Mouse (Mus musculus): ENCODE measurements around the gene Orai1. TPM values are rescaled to one million over a fixed set of nuclear protein-coding genes. Genes with fewer than 3 reads are reported as not detected.
A peak's percentile ranks its signal among the peaks of the same experiment; 100 is the strongest.

Orai1 gene
- polyA plus RNA-seq, 1 experiment from 2014 or later, result 10.0 TPM

DNA sequence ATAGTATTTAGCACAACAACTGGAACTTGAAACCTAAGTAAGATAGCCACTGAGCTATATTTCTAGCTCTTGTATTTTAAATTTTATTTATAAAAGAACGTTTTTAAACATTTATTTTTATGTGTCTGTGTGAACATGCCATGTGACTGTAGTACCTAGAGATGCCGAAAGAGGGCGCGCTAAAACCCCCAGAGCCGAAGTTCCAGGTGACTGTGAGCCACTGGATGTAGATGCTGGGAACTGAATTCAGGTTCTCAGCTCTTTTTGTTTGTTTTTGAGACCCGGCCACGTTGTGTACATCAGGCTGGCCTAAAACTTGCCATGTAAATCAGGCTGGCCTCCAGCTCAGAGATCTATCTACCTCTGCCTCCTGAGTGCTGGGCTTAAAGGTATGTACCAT is 29.0 kb downstream of the Orai1 start:
- Histone ChIP-seq H3K9ac (ENCODE audit: low read length) (no peak overlapping the region), H3K36me3 (ENCODE audit: control insufficient read depth, insufficient read depth, low read length) (no peaks in the 10 kb centered on the region), H3K4me2 (ENCODE audit: low read depth, severe bottlenecking) (no peak overlapping the region), H3K9me3 (ENCODE audit: control insufficient read depth, low read length) (no peaks in the 10 kb centered on the region), H3K4me3 (ENCODE audit: low read depth, low read length) (no peak overlapping the region), H3K4me1 (ENCODE audit: control insufficient read depth, insufficient read depth, low read length) (no peaks in the 10 kb centered on the region), H3K27ac (replicated peaks; ENCODE audit: low read depth, low read length) (no peak overlapping the region), H3K27me3 (ENCODE audit: control insufficient read depth, insufficient read depth, low read length) (no peaks in the 10 kb centered on the region)
- WGBS, result 22% methylated on average over 7 of the region's 7 CpGs
- peak; percentile 59 for DNase-seq (ENCODE audit: low spot score)
- ATAC-seq (ENCODE audit: insufficient number of reproducible peaks, low FRiP score, low TSS enrichment, low read depth), result no peak

DNA sequence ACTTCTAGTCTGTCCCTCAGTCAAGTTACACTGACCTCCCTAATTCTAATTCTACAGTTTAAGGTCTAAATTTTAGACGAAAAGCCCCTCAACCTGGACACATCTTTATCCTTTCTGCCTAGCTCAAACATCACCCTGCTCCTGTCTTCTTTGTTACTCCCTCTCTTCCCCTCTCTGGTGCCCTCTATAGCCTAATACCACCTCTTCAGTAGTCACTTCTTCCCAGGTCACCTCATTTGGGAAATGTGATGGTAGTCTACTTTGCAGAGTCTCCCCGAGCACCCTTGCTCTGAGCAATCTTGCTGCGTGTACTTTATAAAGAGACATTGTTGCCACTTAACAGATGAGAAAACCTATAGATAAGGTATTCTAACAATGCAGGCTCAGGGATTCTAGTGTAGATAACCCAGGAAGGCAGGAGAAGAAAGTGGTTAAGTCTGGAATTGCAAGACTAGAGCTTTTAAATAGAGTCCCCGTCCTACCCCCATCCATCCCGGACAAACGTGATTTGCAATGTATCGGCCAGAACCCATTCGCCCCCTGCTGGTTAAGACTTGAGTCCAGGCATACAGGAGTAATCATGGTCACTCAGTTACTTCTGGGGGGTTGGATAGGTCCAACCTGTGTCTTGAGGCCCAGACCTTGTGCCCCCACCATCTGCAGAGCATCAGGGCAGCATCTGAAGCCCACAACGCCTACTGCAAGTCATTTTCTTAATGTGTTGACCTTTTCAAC is 30.9 kb downstream of the Orai1 start:
- no peak for ATAC-seq (ENCODE audit: insufficient number of reproducible peaks, low FRiP score, low TSS enrichment, low read depth)
- Histone ChIP-seq H3K4me2 (ENCODE audit: low read depth, severe bottlenecking) (no peak overlapping the region), H3K9ac (ENCODE audit: low read length) (no peak overlapping the region), H3K27ac (replicated peaks; ENCODE audit: low read depth, low read length) (no peak overlapping the region), H3K9me3 (ENCODE audit: control insufficient read depth, low read length) (no peaks in the 10 kb centered on the region), H3K4me3 (ENCODE audit: low read depth, low read length) (no peak overlapping the region), H3K4me1 (ENCODE audit: control insufficient read depth, insufficient read depth, low read length) (no peaks in the 10 kb centered on the region), H3K36me3 (ENCODE audit: control insufficient read depth, insufficient read depth, low read length) (no peaks in the 10 kb centered on the region), H3K27me3 (ENCODE audit: control insufficient read depth, insufficient read depth, low read length) (no peaks in the 10 kb centered on the region)
- 33% methylated on average over 9 of the region's 9 CpGs for whole genome bisulfite sequencing
- DNase-seq (ENCODE audit: low spot score), result peak; percentile 75

- ATAC-seq (ENCODE audit: insufficient number of reproducible peaks, low FRiP score, low TSS enrichment, low read depth) (no peak), DNase-seq (ENCODE audit: low spot score) (no peak)
- Histone ChIP-seq H3K9ac (ENCODE audit: low read length) (no peak within 1 kb of the TSS), H3K36me3 (ENCODE audit: control insufficient read depth, insufficient read depth, low read length) (no peaks in the 10 kb centered on the region), H3K27ac (replicated peaks; ENCODE audit: low read depth, low read length) (no peak within 1 kb of the TSS), H3K4me2 (ENCODE audit: low read depth, severe bottlenecking) (no peak within 1 kb of the TSS), H3K27me3 (ENCODE audit: control insufficient read depth, insufficient read depth, low read length) (no peaks in the 10 kb centered on the region), H3K4me3 (ENCODE audit: low read depth, low read length) (no peak within 1 kb of the TSS), H3K4me1 (ENCODE audit: control insufficient read depth, insufficient read depth, low read length) (no peaks in the 10 kb centered on the region), H3K9me3 (ENCODE audit: control insufficient read depth, low read length) (no peaks in the 10 kb centered on the region)
- 71% methylated on average over 3 of the region's 3 CpGs for WGBS
Observed at GRCm38 (mm10) chr5:123046916-123047315, 32.0 kb downstream of the Orai1 start, which contains the start of gene Morn3. Morn3 (minus strand) TSS chr5:123047016.

DNA sequence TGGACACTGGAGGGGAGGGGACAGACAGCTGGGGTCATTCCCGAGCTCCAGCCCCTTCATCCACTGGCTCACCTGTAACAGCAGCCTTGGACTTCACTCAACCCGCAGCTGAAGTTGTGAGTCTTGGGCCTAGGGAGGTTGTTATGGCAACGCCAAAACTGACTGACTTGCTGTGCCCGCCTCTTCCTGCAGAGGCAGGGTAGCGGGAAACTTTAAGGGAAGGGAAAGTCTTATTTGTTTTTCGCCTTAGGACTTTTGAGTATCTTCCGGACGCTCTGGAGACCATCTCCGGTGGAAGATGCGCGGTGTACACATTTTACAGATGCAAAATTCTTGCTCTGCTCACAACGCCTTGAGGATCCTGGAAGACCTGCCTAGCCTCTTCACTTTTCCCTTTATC is 34.4 kb downstream of the Orai1 start:
- WGBS, result 4% methylated on average over 12 of the region's 12 CpGs
- H3K4me1 ChIP-seq (ENCODE audit: control insufficient read depth, insufficient read depth, low read length), result no peaks in the 10 kb centered on the region
- H3K27ac ChIP-seq (replicated peaks; ENCODE audit: low read depth, low read length), result 0 out of 2 replicates have a peak overlapping the region, but pooled peaks have one; percentile 22
- no peak for ATAC-seq (ENCODE audit: insufficient number of reproducible peaks, low FRiP score, low TSS enrichment, low read depth)
- H3K36me3 ChIP-seq (ENCODE audit: control insufficient read depth, insufficient read depth, low read length), result no peaks in the 10 kb centered on the region
- peak overlapping the region; percentile 9; the same call in 1 of the 2 replicates for H3K4me3 ChIP-seq (ENCODE audit: low read depth, low read length)
- no peaks in the 10 kb centered on the region for H3K27me3 ChIP-seq (ENCODE audit: control insufficient read depth, insufficient read depth, low read length)
- no peaks in the 10 kb centered on the region for H3K9me3 ChIP-seq (ENCODE audit: control insufficient read depth, low read length)
- H3K9ac ChIP-seq (ENCODE audit: low read length), result peak overlapping the region; percentile 22; the same call in 1 of the 2 replicates
- peak; percentile 73 for DNase-seq (ENCODE audit: low spot score)
- H3K4me2 ChIP-seq (ENCODE audit: low read depth, severe bottlenecking), result peak overlapping the region; percentile 42

- no peaks in the 10 kb centered on the region for H3K4me1 ChIP-seq (ENCODE audit: control insufficient read depth, insufficient read depth, low read length)
- H3K4me3 ChIP-seq (ENCODE audit: low read depth, low read length), result no peak overlapping the region
- H3K27ac ChIP-seq (replicated peaks; ENCODE audit: low read depth, low read length), result no peak overlapping the region
- ATAC-seq (ENCODE audit: insufficient number of reproducible peaks, low FRiP score, low TSS enrichment, low read depth), result no peak
- no peak for DNase-seq (ENCODE audit: low spot score)
- no peaks in the 10 kb centered on the region for H3K9me3 ChIP-seq (ENCODE audit: control insufficient read depth, low read length)
- no peak overlapping the region for H3K9ac ChIP-seq (ENCODE audit: low read length)
- H3K4me2 ChIP-seq (ENCODE audit: low read depth, severe bottlenecking), result no peak overlapping the region
- 83% methylated on average over 9 of the region's 9 CpGs for WGBS
- H3K36me3 ChIP-seq (ENCODE audit: control insufficient read depth, insufficient read depth, low read length), result no peaks in the 10 kb centered on the region
- no peaks in the 10 kb centered on the region for H3K27me3 ChIP-seq (ENCODE audit: control insufficient read depth, insufficient read depth, low read length)
Observed at GRCm38 (mm10) chr5:123050918-123051317, 36.0 kb downstream of the Orai1 start.

DNA sequence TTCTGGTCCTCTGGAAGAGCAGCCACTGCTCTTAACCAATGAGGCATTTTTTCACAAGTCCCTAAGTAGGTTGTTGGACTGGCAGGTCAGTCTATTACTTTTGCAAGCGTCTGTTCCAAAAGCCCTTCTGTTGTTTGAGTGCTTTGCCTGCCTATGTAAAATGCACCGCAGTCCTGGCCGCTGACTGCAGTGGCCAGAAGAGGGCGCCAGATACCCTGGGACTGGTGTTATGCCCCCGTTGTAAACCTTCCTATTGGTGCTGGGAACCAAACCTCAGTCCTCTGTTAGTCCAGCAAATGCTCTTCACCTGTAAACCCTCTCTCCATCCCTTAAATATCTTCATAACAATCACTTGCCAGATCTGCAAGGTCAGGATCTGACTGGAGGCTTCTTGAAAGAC is 36.9 kb downstream of the Orai1 start:
- Histone ChIP-seq H3K9ac (ENCODE audit: low read length) (no peak overlapping the region), H3K27me3 (ENCODE audit: control insufficient read depth, insufficient read depth, low read length) (no peaks in the 10 kb centered on the region), H3K4me2 (ENCODE audit: low read depth, severe bottlenecking) (no peak overlapping the region), H3K9me3 (ENCODE audit: control insufficient read depth, low read length) (no peaks in the 10 kb centered on the region), H3K4me3 (ENCODE audit: low read depth, low read length) (no peak overlapping the region), H3K36me3 (ENCODE audit: control insufficient read depth, insufficient read depth, low read length) (no peaks in the 10 kb centered on the region), H3K27ac (replicated peaks; ENCODE audit: low read depth, low read length) (no peak overlapping the region), H3K4me1 (ENCODE audit: control insufficient read depth, insufficient read depth, low read length) (no peaks in the 10 kb centered on the region)
- DNase-seq (ENCODE audit: low spot score), result no peak
- WGBS, result 83% methylated on average over 5 of the region's 5 CpGs
- ATAC-seq (ENCODE audit: insufficient number of reproducible peaks, low FRiP score, low TSS enrichment, low read depth), result no peak

DNA sequence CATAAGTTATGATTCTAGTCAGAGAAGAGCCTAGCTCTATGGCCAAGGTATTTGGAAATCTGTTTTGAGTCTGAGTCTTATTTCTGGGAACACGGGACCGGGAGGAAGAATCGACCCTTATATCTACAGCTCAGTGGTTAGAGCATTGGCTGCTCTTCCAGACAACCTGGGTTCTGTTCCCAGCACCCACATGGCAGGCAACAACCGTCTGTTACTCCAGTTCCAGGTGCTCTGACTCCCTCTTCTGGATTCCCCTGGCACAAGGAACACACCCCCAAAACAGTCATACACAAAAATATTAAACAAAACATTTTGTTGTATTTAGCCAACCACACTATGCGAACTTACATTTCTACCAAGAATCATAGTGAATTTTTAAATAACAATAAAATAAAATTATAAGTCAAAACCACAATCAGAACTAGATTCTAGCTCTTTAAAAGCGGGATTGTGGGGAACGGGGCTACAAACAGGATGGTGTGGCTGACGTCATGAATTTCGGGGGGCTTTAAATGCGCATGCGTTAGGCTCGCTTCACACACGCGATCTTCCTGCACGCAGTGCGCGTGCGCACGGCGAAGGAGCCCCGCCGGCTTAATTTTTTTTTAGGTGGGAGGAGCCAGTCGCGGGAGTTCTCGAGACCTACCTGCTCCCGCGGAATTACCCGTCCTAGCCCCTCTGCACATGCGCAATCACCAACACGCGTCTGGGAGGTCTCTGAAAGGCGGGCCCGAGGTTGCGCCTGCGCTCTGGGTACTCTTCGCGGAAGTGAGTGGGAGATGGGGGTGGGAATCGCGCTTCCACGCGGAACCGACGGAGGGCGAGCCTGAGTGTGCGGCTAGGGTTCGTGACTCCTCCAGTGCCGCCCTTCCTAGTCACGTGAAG is 42.7 kb downstream of the Orai1 start:
- H3K36me3 ChIP-seq (ENCODE audit: control insufficient read depth, insufficient read depth, low read length), result no peaks in the 10 kb centered on the region
- DNase-seq (ENCODE audit: low spot score) (peak; percentile 100), ATAC-seq (ENCODE audit: insufficient number of reproducible peaks, low FRiP score, low TSS enrichment, low read depth) (peak; percentile 84)
- peak overlapping the region; percentile 31; the same call in 1 of the 2 replicates for H3K4me2 ChIP-seq (ENCODE audit: low read depth, severe bottlenecking)
- WGBS, result 8% methylated on average over 48 of the region's 48 CpGs
- no peak overlapping the region; the same call in 1 of the 2 replicates for H3K9ac ChIP-seq (ENCODE audit: low read length)
- no peaks in the 10 kb centered on the region for H3K9me3 ChIP-seq (ENCODE audit: control insufficient read depth, low read length)
- H3K4me3 ChIP-seq (ENCODE audit: low read depth, low read length), result peak overlapping the region; percentile 20
- no peak overlapping the region for H3K27ac ChIP-seq (replicated peaks; ENCODE audit: low read depth, low read length)
- peaks cover 10% of the 10 kb centered on the region for H3K4me1 ChIP-seq (ENCODE audit: control insufficient read depth, insufficient read depth, low read length)
- no peaks in the 10 kb centered on the region for H3K27me3 ChIP-seq (ENCODE audit: control insufficient read depth, insufficient read depth, low read length)

DNA sequence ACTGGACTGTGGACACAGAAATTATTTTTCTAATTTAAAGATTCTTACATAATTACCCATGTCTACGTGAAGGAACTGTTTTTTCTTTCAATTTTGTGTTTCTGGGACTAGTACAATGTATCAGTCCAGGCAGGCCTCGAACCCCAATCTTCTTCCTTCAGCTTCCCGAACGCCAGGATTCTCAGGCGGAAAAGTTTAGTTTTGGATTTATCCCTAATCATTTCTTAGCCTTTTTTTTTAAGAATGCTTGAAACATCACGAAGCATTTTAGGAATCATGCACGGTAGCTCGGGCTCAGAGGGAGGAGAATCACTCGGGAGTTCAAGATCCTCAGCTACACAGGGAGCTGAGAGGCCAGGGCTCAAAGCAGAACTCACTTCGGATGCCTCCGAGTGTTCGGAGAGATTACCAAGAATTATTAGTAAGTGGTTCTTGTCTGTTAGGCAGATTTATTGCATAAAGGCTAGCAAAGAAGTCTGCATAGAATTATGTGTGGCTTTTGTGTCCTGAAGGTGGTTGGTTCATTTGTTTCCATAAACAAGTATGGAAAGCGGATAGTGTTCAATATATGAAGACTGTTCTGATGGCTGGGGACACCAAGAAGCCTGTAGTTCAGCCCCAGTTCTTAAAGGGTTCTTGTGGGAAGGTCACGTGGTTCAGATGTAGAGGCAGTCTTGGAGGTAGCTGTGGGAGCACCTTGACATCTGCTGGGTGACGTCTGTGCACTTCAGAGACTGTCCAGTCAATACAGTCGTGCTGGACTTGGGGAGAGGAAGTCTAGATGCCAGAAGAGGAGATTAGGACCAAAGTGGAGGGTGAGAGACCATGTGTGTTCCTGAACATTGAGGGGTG is 43.6 kb downstream of the Orai1 start:
- Histone ChIP-seq H3K9ac (ENCODE audit: low read length) (no peak overlapping the region; the same call in 1 of the 2 replicates), H3K27me3 (ENCODE audit: control insufficient read depth, insufficient read depth, low read length) (no peaks in the 10 kb centered on the region), H3K4me1 (ENCODE audit: control insufficient read depth, insufficient read depth, low read length) (peaks cover 10% of the 10 kb centered on the region), H3K4me3 (ENCODE audit: low read depth, low read length) (peak overlapping the region; percentile 20), H3K27ac (replicated peaks; ENCODE audit: low read depth, low read length) (no peak overlapping the region), H3K36me3 (ENCODE audit: control insufficient read depth, insufficient read depth, low read length) (no peaks in the 10 kb centered on the region), H3K4me2 (ENCODE audit: low read depth, severe bottlenecking) (peak overlapping the region; percentile 31; the same call in 1 of the 2 replicates), H3K9me3 (ENCODE audit: control insufficient read depth, low read length) (no peaks in the 10 kb centered on the region)
- 46% methylated on average over 16 of the region's 16 CpGs for WGBS
- DNase-seq (ENCODE audit: low spot score) (no peak), ATAC-seq (ENCODE audit: insufficient number of reproducible peaks, low FRiP score, low TSS enrichment, low read depth) (no peak)

Data from limb, embryonic 11.5 days (tissue).